Mouse (Mus musculus): ENCODE measurements around the gene Me1.

Me1 gene

DNA sequence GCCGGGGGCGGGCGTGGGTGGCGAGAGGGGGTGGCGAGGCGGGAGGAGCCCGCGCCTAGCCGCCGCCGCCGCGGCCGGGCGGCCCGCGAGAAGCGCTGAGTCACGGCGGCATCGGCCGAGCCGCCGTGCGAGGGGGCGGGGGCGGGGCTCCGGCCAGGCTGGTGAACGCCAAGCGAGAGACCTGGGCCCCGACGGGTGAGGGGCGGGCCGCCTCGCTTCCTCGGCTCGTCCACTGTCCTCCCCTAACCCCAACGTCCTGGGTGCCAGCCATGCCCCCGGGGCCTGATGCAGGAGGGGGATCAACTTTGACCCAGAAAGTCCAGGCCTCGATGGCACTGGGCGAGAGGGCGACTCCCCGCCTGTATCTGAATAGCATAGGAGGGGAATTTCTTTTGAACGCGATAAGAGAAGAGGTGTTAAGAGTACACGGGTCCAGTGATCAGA lies at the start of gene Me1:
Gene Me1, minus strand, starts transcription at position 136 of the 444 bp plus-strand sequence.
- DNase-seq = peak in 1 of 2 experiments; percentile 48

DNA sequence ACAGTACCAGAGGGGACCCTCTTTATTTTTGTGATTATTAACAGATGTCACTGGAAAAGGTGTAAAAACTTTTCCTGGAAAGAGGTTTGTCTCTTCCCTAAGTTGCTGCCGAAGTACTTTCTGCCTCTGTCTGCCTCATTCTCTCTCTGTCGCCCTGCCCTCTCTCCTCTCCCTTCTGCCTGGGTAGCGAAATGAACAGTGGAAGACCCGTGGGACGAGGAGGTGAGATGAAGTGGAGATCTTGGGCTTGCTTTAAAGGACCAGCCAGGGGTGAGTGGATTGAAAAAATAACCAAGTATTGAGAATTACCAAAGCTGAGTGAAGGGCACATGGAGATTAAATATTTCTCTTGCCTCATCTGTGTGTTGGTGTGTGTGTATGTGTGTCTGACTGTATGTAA lies 48.3 kb upstream of the Me1 start:
- DNase-seq = no peak

DNA sequence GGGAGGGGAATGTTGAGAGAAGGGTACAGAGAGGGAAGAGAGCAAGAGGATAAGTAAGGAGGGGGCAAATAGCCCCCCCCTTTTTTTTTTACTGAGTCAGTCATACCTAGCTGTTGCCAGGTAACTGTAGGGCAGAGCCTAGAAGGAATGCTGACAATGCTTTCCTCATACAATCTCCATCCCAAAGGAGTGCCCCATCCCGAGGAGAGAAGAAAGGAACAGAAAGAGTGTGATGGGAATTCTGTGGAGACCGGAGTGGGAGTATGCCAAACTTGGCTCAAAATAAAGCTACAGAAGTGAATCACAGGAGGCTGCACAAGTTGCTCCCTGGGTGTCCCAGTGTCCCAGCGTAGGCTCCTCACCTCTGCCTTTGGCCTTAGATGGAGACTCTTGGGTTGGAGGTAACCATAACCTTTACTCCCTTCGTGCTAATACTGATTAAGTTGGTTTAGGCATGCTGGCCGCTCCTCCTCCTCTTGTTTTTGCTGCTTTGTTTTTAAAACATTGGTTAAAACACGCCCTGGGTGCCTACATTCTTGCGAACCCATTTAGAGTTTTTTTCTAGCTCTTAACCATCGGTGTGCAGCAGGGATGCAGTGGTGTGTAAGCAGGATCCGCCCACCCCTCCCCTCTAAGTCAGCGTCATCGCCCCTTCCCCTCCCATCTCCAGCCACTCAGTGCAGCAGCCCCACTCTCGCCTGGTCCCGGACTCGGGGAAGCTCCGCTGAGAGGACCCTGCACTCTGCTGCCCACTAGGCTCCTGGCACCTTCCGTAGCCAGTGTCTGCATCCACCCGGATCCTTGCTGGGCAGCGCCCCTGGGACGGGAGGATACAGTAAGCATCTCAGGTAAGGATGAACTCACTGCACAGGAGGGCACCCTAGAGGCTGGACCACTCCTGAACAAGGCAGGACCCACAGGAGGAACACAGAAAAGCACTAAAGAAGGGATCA lies 47.5 kb upstream of the Me1 start, which contains the start of gene Prss35:
Gene Prss35, plus strand, starts transcription at position 691 of the 953 bp plus-strand sequence.
- peak; percentile 33 to 48 for DNase-seq

DNA sequence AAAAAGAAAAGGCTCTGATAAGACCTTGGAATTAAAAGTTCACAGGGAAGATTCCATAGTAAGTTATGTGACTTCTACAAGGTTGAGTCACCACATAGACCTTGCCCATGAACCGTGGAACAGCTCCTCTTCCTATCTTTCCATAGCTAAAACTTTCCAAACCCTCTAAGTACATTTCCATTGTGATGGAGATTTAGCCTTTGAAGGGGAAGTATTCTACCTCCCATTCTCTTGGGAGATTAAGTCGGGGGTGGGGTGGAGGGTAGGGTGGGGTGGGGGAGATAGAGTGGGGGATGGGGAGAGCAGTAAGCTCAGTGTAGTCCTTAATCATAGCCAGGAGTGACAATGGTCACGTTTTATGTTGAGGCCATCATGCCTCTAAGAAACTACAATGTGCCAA lies 44.2 kb upstream of the Me1 start:
- DNase-seq = no peak

DNA sequence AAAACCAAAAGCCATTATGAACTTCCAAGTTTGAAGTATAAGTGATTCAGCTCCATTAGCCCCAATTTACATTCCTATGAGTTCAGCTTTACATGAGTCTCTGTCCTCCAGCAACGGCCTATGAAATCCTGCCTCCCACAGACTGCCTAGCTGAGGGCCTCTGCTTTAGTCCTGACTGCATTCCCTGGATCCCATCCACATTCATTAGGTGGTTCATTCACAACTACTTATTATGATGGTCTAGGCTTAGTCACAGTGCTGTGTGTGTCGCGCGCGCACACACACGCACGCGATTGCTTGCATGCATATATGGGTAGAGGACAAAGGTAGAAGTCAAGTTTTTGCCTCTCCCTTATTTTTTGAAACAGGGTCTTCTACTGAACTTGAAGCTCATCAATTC lies 43.0 kb upstream of the Me1 start:
- DNase-seq = no peak

DNA sequence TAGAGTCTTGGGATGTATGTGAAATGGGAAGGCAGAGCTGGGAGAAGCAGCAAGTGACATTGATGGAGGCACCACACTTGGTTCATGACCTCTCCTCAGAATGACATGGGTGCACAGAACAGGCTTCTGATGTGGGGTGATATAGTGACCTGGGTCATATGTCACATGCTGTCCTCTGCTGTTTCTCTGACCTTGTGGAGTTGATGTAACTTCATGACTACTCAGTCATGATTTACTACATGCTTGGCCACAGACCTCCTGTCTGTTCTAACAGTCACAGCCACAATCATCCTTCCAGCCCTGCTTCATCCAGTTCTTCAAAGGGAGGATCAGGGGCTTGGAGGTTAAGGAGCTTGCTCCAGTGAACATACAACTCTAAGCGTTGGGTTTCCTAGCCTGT lies 42.3 kb upstream of the Me1 start:
- no peak for DNase-seq

DNA sequence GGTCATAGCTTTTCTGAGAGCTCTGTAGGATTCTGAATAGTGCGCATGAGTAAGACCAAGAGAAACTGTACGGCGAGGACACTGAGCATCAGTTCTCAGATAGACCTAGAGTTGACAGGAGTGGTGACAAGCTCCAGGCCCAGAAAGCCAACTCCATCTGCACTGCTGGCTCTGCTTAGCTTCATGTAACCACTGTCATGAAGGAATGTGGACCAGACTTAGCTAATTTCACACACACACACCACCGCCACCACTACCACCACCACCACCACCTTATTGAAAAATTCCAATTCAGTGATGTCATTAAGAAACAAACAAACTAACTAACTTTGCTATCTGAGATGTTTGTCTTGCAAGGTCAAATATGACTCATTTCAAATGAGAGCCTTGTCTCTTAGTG lies 41.2 kb upstream of the Me1 start:
- DNase-seq = no peak

DNA sequence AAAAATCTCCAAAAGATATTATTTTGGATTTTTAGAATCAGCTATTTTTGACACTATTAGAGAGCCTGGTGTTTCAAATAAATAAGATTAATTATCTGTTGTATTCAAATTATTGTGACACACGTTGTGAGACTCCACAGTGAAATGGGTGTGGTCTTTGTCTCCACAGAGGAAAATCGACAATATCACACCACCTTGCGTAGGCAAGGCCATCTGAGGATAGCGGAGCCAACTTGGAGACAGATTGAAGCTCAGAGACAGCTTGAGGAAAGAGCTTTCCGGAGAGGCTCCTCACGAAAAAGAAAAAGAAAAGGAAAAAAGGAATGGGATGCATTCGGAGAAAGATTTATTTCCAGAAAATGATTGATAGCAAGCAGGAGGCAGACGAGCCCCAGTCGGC lies 39.0 kb upstream of the Me1 start:
- DNase-seq = no peak

DNA sequence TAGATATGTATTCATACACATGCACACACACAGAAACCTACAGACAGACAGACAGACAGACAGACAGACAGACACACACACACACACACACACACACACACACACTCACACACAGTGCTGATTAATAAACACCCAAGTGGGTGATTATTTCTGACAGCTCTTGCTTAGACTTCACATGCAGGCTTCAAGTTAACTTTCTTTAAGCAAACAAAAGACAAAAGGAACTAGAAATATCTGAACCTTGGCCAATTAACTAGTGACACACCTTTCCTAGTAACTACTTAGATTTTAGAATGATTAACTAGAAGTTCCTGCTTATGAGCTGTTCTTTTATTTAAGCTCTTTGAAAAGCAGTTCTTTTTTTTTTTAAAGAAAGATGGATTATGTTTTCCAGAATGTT lies 38.6 kb upstream of the Me1 start:
- DNase-seq = no peak

DNA sequence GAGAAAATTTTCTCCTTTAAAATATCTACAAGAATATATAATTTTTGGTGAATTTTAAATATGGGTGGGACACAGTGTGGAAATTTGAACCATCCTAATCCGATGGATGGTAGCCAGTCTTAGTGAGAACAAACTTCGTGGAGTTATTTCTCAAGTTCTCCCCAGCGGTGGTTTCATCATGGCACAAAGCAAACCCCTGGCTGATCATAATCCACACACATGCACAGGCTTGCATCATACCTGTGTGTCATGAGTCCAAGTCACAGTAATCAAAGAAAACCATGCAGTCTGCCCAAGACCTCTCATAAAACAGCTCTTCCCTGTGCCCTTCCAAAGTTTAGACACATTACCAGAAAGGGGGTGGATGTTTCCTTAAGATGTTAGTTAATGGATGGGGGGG lies 34.1 kb upstream of the Me1 start:
- no peak for DNase-seq

DNA sequence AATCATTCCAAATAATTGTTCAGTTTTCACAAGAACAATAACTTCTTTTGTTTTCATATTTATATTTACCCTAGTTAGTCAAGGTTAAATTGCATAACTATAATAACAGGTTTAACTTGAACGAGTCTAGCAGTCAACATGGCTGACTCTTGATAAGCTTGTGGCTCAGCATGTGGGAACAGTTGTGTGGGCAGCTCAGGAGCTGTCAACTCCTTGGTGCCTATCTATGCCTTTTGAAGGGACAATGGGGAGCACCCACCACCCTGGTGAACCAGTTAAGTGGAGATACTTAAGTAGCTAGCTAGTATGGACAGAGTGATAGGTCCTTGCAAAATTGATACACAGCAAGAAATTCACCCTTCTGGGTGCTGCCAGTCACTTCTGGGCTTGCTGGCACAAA lies 33.3 kb upstream of the Me1 start:
- no peak for DNase-seq

DNA sequence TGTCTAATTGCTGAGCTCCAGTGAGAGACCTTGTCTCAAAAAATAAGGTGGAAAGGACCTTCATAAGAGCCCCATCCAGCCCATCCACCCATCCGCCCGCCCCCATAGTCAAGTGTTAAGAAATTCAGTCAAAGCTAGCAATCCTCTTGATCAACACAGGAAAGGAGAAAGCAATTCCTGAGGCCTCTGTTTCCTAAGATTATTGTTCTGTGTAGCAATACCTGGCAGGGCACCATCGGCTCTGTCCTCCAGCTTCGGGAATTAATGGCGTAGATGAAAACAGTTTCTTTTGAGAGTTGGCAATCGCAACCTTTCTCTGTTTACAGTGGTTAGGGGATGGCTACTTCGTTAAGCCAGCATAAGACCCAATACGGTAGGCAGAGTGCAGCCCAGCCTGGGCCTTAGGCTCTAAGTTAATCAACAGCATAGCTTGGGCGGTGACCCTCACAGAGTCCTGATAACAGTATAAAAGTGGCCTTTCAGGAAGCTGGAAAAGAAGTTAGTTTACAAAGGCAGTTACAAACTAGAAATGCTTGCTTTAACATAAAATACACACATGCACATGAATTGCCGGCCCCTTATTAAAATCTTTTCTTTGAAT lies 32.6 kb upstream of the Me1 start:
- no peak for DNase-seq

DNA sequence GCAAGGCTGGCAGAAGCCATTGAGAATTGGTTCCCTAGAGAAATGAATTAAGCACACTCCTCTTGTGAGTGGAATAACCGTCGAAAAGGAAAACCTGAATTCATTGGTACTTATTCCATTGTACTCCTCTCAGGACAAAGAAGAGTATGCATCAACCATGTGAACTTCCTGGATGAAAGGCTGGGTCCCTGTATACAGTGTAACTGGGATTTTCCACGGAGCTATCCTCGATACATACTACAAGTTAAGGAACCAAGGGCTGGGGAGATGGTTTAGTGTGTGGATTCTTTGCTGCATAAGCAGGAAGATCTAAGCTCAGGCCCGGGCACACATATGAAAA lies 30.6 kb upstream of the Me1 start:
- no peak for DNase-seq

DNA sequence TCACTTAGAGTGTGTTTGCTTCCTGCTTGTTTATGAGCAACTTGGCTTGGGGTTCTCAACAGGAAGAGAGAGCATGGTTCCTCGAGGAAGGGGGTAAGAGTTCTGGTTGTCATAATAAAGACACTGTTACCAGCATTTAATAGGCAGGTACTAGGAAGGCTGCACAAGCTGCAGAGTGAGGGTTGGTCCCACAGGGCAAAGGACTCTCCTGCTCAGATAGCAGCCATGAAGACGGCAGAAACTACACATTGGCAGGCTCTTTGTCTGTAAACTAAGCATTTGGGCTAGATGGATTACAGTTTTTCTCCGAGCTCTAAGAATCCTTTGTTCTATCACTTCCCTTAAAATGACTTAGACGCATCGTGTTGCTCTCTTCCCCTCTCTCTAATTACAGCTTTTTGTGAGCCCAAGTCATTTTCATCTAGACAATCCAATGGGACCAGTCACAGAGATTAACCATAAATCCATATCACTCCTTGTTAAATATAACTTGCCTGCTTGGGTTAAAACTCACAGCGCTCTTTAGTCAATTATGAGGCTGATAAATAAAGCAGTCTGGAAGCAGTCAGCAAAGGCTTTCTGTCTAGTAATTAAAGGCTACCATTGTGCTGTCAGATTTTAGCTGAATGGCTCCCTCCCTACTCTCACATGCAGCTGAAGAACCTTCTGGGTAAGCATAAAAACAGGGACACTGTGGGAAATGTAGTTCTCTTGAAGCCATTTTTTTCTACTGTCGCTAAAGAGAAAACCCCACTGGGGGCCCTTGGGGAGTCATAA lies 30.0 kb upstream of the Me1 start:
- DNase-seq = no peak

DNA sequence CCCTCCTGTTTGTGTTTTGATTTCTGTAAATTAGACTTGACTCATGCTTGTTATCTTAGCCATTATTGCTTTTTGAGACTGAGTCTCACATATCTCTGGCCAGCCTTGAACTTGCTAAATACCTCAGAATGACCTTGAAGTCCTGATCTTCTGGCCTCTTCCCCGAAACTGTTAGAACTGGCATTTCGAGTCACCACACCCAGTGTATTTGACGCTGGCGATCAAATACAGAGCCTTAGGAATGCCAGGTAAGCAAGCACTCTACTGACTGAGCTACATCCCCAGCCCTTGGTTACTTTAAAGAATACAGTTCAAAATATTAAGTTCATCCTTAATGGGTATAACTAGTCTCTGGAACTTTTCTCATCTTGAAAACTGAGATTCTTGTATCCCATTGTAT lies 29.3 kb upstream of the Me1 start:
- DNase-seq = no peak

DNA sequence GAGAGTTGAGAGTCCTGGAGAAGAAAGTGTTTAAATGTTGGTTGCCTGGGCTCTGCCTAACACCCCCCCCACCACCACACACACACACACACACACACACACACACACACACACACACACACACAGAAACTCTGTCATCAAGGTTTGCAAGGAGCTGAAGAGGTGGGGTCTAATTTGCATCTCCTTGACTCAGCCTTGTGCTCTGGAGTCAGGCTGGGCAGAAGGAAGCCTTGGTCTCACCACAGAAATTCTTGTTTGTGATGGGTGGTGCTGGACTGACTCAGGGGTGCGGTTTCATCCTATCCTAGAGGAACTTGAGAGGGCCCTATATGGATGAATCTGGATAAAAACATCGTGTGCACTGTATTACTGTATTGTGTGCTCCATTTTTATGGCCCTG lies 25.0 kb upstream of the Me1 start:
- no peak for DNase-seq

DNA sequence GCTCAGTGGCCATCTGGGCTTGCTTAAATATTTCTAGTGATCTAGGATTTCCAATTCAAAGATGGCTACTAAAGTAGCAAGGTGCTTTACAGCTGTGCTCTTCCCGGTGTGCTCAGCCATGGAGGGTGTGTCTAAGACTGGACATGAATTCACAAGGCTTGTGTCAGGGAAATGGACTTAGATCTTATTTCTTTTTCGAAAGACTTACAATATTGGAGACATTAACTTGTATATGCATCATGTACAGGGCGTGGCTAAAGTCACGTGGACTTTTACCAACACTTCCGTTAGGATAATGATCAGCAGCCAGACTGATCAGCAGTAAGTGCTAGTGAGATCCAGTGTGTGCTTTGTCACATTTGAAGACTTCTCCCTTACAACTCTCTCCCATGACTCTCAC lies 24.5 kb upstream of the Me1 start:
- DNase-seq = no peak

DNA sequence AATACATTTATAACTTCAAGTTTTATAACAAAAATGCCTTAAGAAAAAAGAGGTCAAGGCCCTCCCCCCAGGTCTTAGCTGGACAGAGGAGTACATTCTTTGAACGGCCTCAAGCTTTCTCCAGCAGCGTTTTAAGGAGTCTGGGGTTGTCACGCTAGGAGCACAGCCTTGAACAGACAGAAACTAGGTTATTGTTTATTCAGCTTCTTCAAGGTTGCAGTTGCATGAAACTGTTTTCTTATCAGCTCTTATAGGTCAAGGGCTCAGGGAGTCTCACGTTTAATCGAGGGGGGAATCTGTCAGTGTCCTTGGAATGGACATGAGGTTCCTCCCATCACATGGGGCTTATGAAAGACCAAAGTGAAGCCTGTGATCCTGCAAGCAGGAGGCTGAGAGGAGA lies 21.4 kb upstream of the Me1 start:
- DNase-seq = no peak

DNA sequence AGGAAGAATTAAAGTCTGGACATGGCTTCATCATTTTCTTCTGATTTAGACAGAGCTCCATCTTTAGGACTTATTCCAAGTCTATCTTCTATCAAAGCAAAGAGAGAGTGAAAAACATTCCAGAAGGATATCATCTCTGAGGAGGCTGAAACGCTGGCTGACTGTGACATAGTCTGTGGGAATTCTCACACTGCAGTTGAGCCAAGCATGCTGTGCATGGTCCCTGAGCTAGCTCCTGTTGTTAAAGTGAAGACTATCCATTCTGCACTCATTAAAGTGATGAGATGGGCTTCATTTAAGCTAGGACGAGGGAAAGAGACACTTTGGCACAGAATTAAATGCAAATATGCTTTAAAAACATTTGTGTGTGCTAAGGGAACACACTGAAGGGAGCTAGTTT lies 20.8 kb upstream of the Me1 start:
- no peak for DNase-seq

DNA sequence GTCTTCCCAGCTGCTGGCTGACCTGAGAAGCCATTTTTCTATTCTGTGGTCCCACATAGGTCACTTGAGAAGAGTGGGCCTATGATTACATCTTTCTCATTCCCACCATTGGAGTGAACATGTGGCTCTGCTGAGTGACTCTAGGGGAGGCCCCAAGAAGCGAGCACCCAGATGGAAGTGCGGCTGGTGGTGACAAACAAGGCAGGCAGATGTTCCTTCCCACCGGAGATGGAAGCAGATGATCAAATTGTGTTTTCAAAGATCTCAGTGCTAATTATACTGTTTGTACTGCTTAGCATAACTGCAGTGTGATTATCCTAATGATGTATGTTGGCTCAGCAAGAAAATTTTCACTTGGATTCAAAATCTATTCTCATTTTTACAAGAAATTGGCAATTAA lies 18.3 kb upstream of the Me1 start:
- no peak for DNase-seq

DNA sequence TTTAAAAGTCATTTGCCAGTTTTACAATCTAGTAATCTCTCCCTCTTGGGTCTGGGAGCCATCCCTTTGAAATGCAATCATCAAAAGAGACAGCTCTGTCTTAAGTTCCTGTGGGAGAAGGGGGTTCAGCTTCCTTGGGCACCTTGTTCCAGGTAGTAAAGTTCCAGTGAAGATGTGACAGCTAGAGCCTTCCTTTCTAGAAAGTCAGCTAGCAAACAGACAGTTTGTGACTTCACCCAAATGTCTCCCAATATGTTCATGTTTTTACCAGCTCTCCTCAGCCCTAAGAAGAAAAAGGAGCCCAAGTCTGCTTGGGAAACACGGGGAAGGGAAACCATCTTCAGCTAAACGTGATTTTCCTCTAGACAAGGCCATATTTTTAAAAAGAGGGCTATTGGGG lies 16.9 kb upstream of the Me1 start:
- no peak for DNase-seq

DNA sequence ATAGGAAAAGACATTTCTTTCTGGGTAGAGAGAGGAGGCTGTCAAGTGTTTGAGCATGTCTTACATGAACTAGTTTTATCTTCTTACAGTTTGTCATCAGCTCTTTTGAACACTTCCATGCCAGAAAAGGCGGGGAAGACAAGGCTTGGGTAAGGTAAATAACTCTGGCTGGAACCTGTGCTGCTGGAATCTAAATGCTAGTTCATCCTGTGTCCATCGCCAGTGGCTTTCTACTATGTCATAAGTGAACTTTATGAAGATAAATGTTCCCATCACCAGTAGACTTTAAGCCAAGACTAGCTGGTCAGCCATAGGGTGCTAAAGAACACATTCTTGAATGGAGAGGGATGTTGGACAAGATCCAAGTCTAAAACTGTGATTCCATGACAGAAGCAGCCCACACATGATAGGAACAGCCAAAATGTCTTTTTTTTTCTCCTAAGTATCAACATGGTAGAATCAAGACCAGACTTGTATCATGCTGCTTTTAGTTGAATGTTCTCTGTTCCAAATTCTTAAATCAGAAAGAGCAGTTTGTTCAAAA lies 14.4 kb upstream of the Me1 start:
- DNase-seq = no peak

DNA sequence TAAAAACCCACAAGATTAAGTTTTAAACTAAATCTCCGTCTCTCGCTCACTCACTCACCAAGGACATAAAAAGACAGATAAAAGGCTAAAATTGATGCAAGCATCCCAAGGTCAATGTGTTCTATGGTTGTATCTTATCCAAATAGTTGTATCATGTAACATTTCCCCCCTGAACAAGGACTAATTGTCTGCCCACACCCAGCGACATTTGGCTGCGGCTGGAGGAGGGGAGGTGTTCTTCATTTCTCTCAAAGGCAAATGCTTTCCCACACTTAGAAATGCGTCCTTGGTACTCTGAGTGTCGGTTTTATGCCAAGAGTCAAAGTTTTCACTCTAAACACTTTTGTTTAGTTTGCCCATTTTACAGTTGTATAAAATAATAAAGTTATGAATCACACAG lies 13.2 kb upstream of the Me1 start:
- DNase-seq = no peak
